Comparison of ENCODE assay signal across 20 mouse cellular contexts in genomic region chr9:58742692-58743091, GRCm38 (mm10). TPM values are rescaled to one million over a fixed set of nuclear protein-coding genes. Genes with fewer than 3 reads are reported as not detected.
"Had no signal": no experiment of that assay in that cellular context is flagged by ENCODE, and none has a peak within 500 bp of the region (broad histone marks: within the 10 kb centered on the region; RNA-seq: fewer than 3 reads in every experiment).

No protein-coding gene starts in this region.

- H3K4me3 ChIP-seq: lung, embryonic 15.5 days; megakaryocyte, embryonic 14.5 days; midbrain, embryonic 13.5 days; midbrain, embryonic 15.5 days; neural tube, embryonic 12.5 days had no signal

- ATAC-seq: lung, postnatal 0 days; midbrain, embryonic 13.5 days; midbrain, embryonic 15.5 days had no signal

- H3K4me1 ChIP-seq: lung, embryonic 15.5 days; megakaryocyte, embryonic 14.5 days had no signal

- H3K36me3 ChIP-seq: lung, embryonic 15.5 days; midbrain, embryonic 13.5 days; midbrain, embryonic 15.5 days; neural tube, embryonic 12.5 days had no signal

- H3K9ac ChIP-seq: lung, embryonic 15.5 days; midbrain, embryonic 13.5 days; midbrain, embryonic 15.5 days; neural tube, embryonic 12.5 days had no signal

- H3K27me3 ChIP-seq: lung, embryonic 15.5 days; midbrain, embryonic 13.5 days; midbrain, embryonic 15.5 days; neural tube, embryonic 12.5 days had no signal

- H3K27ac ChIP-seq: lung, embryonic 15.5 days; macrophage; midbrain, embryonic 13.5 days; midbrain, embryonic 15.5 days; neural tube, embryonic 12.5 days had no signal

- H3K9me3 ChIP-seq: lung, embryonic 15.5 days; megakaryocyte, embryonic 14.5 days; midbrain, embryonic 13.5 days; midbrain, embryonic 15.5 days; neural tube, embryonic 12.5 days had no signal

- H3K4me2 ChIP-seq: lung, embryonic 15.5 days; midbrain, embryonic 11.5 days; midbrain, embryonic 13.5 days; midbrain, embryonic 15.5 days; neural tube, embryonic 12.5 days had no signal

- DNase-seq: lung, adult 2 months; lung, postnatal 14 days; lung, postnatal 36 days; retina, postnatal 1 day; right cerebral cortex, adult 18-20 months; right cerebral cortex, postnatal 25 days; right cerebral cortex, postnatal 4 days; spleen, adult 18-20 months; thymus, adult 2 months; thymus, postnatal 25 days; thymus, postnatal 4 days had no signal

RNA-seq across cellular contexts. Expression of gene Rec114, which starts 1.1 kb away (rescaled TPM):
- polyA plus RNA-seq: macrophage; small intestine, adult 2 months; thymus, adult 2 months had no signal
